Mouse (Mus musculus) small intestine, adult 2 months (tissue): ENCODE data around the gene G6pc2.

ENCODE experiments used
- CTCF ChIP-seq: fragments of 200-500 bp; IDR thresholded peaks from 2 replicates; pipeline ENCODE4 v1.5.1; 2012; ENCODE audit warnings: low read depth, mild to moderate bottlenecking, control low read depth, inconsistent platforms, low read length, moderate library complexity, mixed read lengths; ENCODE audit not compliant: insufficient replicate concordance, insufficient read length; ENCODE audit errors: extremely low read depth
- POLR2A ChIP-seq: fragments of 200-500 bp; IDR thresholded peaks from 2 replicates; pipeline ENCODE4 v1.6.1; 2012; ENCODE audit warnings: low read depth, mild to moderate bottlenecking, control low read depth, inconsistent platforms, low read length, moderate library complexity

DNA sequence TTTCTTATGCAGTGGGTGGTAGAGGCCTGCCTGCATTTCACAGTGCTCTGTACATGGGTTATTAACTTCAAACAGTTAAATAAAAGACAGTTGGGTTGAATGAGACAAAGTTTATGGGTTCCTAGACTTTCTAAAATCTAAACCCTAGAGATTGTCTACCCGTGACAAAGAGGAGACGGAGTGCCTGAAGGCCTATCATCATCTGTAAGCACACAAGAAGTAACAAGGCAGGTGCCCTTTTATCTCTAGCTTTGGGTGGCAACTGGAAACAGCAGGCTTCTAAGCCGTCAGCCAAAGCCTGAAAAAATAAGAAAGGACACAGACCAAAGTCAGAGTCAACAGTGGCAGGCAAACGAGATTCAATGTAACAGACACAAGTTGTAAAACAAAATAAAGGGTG, 21.7 kb upstream of the G6pc2 start:
- TF ChIP-seq CTCF, result no peak
- no peak for TF ChIP-seq POLR2A
